Mouse (Mus musculus): ENCODE results near the gene Cfap52. TPM values are rescaled to one million over a fixed set of nuclear protein-coding genes. Genes with fewer than 3 reads are reported as not detected.

The Cfap52 gene
- polyA plus RNA-seq, 1 experiment from 2014 or later: not detected

- peak; percentile 40; the same call in 1 of the 2 replicates for ATAC-seq (replicated peaks; ENCODE audit: low FRiP score)
- no peaks in the 10 kb centered on the region; the same call in 1 of the 2 replicates for H3K4me1 ChIP-seq (replicated peaks; ENCODE audit: control insufficient read depth, insufficient read depth, low read length)
- peaks cover 33% of the 10 kb centered on the region for H3K27me3 ChIP-seq (replicated peaks; ENCODE audit: control insufficient read depth, insufficient read depth, low read length)
- H3K9me3 ChIP-seq (ENCODE audit: control insufficient read depth, low read length): no peaks in the 10 kb centered on the region
- peak within 1 kb of the TSS; percentile 3 for H3K9ac ChIP-seq (ENCODE audit: low read depth, low read length)
- H3K4me2 ChIP-seq: peak within 1 kb of the TSS; percentile 99
- H3K4me3 ChIP-seq (ENCODE audit: low read depth, low read length): peak within 1 kb of the TSS; percentile 69
- peak; percentile 42 for DNase-seq (ENCODE audit: low spot score)
- under 1% methylated on average over 67 of the region's 80 CpGs for WGBS
- no peak within 1 kb of the TSS for H3K27ac ChIP-seq (ENCODE audit: low read depth, low read length)
- H3K36me3 ChIP-seq (ENCODE audit: control insufficient read depth, insufficient read depth, low read length): no peaks in the 10 kb centered on the region
These were observed 43.4 kb downstream of the Cfap52 start, which contains the start of gene Usp43 for GRCm38 (mm10) chr11:67921827-67922754. Gene Usp43 (minus strand): TSS chr11:67922153.

DNA sequence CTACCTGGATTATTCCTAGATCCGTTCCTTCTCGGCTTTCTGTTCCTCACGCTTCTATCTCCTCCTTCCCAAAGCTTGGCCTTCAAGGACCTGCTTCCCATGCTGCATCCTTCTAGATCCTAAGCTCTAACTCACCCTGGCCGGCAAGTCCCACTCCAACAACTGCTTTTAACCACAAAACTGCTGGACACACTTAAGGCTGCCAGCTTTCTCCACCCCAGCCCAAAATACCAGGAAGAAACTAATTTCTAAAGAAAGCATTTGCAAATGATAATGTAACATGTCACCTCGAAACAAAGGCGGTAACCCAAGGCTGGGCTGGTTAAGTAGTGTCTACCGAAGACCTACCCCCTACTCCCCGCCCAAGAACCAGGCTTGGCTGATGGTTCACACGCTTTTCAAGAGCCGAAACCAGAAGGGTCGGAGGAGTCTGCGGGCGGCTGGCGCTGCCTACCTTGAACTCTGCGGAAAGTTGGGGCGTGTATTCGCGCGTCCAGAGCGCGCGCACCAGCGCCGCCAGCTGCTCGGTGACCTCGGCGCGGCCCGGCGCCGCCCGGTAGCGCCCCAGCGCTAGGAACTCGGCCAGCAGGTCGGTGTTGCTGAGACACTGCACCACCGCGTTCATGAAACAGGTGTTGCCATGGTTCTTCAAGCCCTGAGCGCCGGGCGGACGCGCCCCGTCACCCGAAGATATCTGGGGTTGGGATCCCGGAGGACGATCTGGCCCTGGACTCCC, 44.2 kb downstream of the Cfap52 start:
- Histone ChIP-seq H3K4me3 (ENCODE audit: low read depth, low read length) (peak overlapping the region; percentile 69), H3K4me1 (replicated peaks; ENCODE audit: control insufficient read depth, insufficient read depth, low read length) (no peaks in the 10 kb centered on the region; the same call in 1 of the 2 replicates), H3K27ac (ENCODE audit: low read depth, low read length) (no peak overlapping the region), H3K4me2 (peak overlapping the region; percentile 99), H3K27me3 (replicated peaks; ENCODE audit: control insufficient read depth, insufficient read depth, low read length) (peaks cover 33% of the 10 kb centered on the region), H3K9ac (ENCODE audit: low read depth, low read length) (peak overlapping the region; percentile 3; the same call in 1 of the 2 replicates), H3K36me3 (ENCODE audit: control insufficient read depth, insufficient read depth, low read length) (no peaks in the 10 kb centered on the region), H3K9me3 (ENCODE audit: control insufficient read depth, low read length) (no peaks in the 10 kb centered on the region)
- ATAC-seq (replicated peaks; ENCODE audit: low FRiP score) (no peak), DNase-seq (ENCODE audit: low spot score) (peak; percentile 49)
- WGBS: 2% methylated on average over 47 of the region's 47 CpGs

DNA sequence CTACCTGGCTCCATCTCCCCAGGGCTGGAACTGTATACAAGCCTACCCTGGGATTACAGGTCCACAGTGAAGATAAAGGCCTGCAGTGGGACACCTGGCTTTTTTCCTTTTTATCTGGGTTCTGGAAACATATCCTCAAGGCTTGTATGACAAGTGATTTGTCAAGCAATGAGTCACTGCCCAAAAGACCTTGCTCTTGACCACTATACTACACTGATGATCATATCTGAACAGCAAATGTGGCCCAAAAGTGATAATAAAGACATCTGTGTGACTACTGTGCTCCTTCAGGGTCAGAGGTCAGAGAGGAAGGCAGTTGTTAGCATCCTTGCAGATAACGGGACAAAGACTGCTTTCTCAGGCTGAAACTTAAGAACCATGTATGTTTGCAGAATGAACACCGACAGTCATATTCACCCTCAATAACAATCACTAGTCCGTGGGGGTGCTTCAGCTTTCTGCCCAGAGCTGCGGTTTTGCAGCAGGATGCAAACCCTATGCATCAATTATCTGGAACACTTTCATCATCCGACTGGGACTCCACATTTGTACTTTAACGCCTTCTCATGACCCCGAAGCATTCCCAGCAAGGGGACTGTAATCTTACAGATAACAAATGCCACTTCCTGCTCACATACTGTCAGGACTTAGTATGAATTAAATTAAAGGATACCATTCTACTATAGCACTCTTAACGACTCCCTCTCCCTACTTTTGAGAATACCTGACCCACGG, 45.1 kb downstream of the Cfap52 start:
- Histone ChIP-seq H3K4me2 (peak overlapping the region; percentile 99; the same call in 1 of the 2 replicates), H3K4me1 (replicated peaks; ENCODE audit: control insufficient read depth, insufficient read depth, low read length) (no peaks in the 10 kb centered on the region; the same call in 1 of the 2 replicates), H3K36me3 (ENCODE audit: control insufficient read depth, insufficient read depth, low read length) (no peaks in the 10 kb centered on the region), H3K9me3 (ENCODE audit: control insufficient read depth, low read length) (no peaks in the 10 kb centered on the region), H3K27me3 (replicated peaks; ENCODE audit: control insufficient read depth, insufficient read depth, low read length) (peaks cover 33% of the 10 kb centered on the region), H3K27ac (ENCODE audit: low read depth, low read length) (no peak overlapping the region), H3K4me3 (ENCODE audit: low read depth, low read length) (no peak overlapping the region), H3K9ac (ENCODE audit: low read depth, low read length) (no peak overlapping the region)
- WGBS: 32% methylated on average over 9 of the region's 9 CpGs
- no peak for DNase-seq (ENCODE audit: low spot score)
- no peak for ATAC-seq (replicated peaks; ENCODE audit: low FRiP score)

GRCm38 (mm10) chr11:67919593-67919992, 45.9 kb downstream of the Cfap52 start:
- no peaks in the 10 kb centered on the region; the same call in 1 of the 2 replicates for H3K4me1 ChIP-seq (replicated peaks; ENCODE audit: control insufficient read depth, insufficient read depth, low read length)
- no peaks in the 10 kb centered on the region for H3K36me3 ChIP-seq (ENCODE audit: control insufficient read depth, insufficient read depth, low read length)
- H3K27ac ChIP-seq (ENCODE audit: low read depth, low read length): no peak overlapping the region
- WGBS: 46% methylated on average over 5 of the region's 5 CpGs
- H3K4me2 ChIP-seq: no peak overlapping the region
- H3K9ac ChIP-seq (ENCODE audit: low read depth, low read length): no peak overlapping the region
- H3K27me3 ChIP-seq (replicated peaks; ENCODE audit: control insufficient read depth, insufficient read depth, low read length): peaks cover 33% of the 10 kb centered on the region
- ATAC-seq (replicated peaks; ENCODE audit: low FRiP score): no peak
- no peak for DNase-seq (ENCODE audit: low spot score)
- no peak overlapping the region for H3K4me3 ChIP-seq (ENCODE audit: low read depth, low read length)
- H3K9me3 ChIP-seq (ENCODE audit: control insufficient read depth, low read length): no peaks in the 10 kb centered on the region

- H3K36me3 ChIP-seq (ENCODE audit: control insufficient read depth, insufficient read depth, low read length): no peaks in the 10 kb centered on the region
- WGBS: 69% methylated on average over 3 of the region's 3 CpGs
- no peak overlapping the region for H3K27ac ChIP-seq (ENCODE audit: low read depth, low read length)
- DNase-seq (ENCODE audit: low spot score) (no peak), ATAC-seq (replicated peaks; ENCODE audit: low FRiP score) (no peak)
- H3K4me1 ChIP-seq (replicated peaks; ENCODE audit: control insufficient read depth, insufficient read depth, low read length): no peaks in the 10 kb centered on the region; the same call in 1 of the 2 replicates
- peaks cover 30% of the 10 kb centered on the region for H3K27me3 ChIP-seq (replicated peaks; ENCODE audit: control insufficient read depth, insufficient read depth, low read length)
- no peak overlapping the region for H3K4me2 ChIP-seq
- H3K9ac ChIP-seq (ENCODE audit: low read depth, low read length): no peak overlapping the region
- H3K9me3 ChIP-seq (ENCODE audit: control insufficient read depth, low read length): no peaks in the 10 kb centered on the region
- H3K4me3 ChIP-seq (ENCODE audit: low read depth, low read length): no peak overlapping the region
These were observed 48.3 kb downstream of the Cfap52 start for GRCm38 (mm10) chr11:67917126-67917525.

DNA sequence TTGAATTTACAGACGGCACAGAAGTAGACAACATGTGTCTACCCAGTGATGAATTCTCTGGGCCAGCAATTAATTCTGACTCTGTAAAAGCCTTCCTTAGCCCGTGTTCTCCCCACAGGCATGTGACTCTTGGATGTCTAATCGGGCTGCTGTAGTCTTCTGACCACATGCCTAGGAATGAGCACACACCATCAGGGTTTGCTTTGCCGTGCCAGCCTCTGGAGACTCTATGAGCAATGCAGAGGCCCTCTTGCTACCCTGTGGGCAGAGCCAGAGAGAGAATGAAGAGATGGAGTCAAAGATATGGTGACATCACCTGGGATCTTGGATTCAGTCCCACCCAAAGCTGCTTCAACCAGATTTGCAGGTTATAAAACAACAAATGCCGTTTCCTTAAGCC, 54.4 kb downstream of the Cfap52 start:
- H3K27me3 ChIP-seq (replicated peaks; ENCODE audit: control insufficient read depth, insufficient read depth, low read length): no peaks in the 10 kb centered on the region
- H3K4me3 ChIP-seq (ENCODE audit: low read depth, low read length): no peak overlapping the region
- no peaks in the 10 kb centered on the region for H3K4me1 ChIP-seq (replicated peaks; ENCODE audit: control insufficient read depth, insufficient read depth, low read length)
- ATAC-seq (replicated peaks; ENCODE audit: low FRiP score) (no peak), DNase-seq (ENCODE audit: low spot score) (no peak)
- H3K9ac ChIP-seq (ENCODE audit: low read depth, low read length): no peak overlapping the region
- no peak overlapping the region for H3K4me2 ChIP-seq
- H3K27ac ChIP-seq (ENCODE audit: low read depth, low read length): no peak overlapping the region
- no peaks in the 10 kb centered on the region for H3K36me3 ChIP-seq (ENCODE audit: control insufficient read depth, insufficient read depth, low read length)
- no peaks in the 10 kb centered on the region for H3K9me3 ChIP-seq (ENCODE audit: control insufficient read depth, low read length)
- WGBS: 82% methylated on average over 5 of the region's 5 CpGs

DNA sequence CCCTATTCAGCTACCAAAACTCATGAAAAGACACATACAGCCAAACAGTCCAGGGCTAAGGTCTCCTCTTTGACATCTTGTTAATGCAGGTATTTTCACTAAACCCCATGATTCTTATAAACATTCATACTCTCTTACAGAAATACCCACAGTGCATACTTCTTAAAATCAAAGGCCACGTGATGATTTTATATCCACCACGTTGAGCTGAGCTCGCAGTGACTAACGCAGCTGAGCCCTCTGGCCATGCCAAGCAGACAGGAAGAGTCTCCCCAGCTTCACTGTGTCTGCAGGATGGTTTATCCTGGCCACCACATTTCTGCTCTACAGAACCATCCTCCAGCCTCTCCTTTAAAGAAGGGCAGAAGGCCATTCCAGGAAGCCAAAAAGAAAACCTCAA, 61.7 kb downstream of the Cfap52 start:
- Histone ChIP-seq H3K4me3 (ENCODE audit: low read depth, low read length) (no peak overlapping the region), H3K9me3 (ENCODE audit: control insufficient read depth, low read length) (no peaks in the 10 kb centered on the region), H3K9ac (ENCODE audit: low read depth, low read length) (no peak overlapping the region), H3K4me1 (replicated peaks; ENCODE audit: control insufficient read depth, insufficient read depth, low read length) (no peaks in the 10 kb centered on the region), H3K27me3 (replicated peaks; ENCODE audit: control insufficient read depth, insufficient read depth, low read length) (no peaks in the 10 kb centered on the region), H3K27ac (ENCODE audit: low read depth, low read length) (no peak overlapping the region), H3K36me3 (ENCODE audit: control insufficient read depth, insufficient read depth, low read length) (no peaks in the 10 kb centered on the region), H3K4me2 (no peak overlapping the region)
- no peak for DNase-seq (ENCODE audit: low spot score)
- ATAC-seq (replicated peaks; ENCODE audit: low FRiP score): no peak
- 80% methylated on average over 4 of the region's 4 CpGs for WGBS

GRCm38 (mm10) chr11:67897064-67897560, 68.3 kb downstream of the Cfap52 start:
- Histone ChIP-seq H3K4me2 (no peak overlapping the region), H3K36me3 (ENCODE audit: control insufficient read depth, insufficient read depth, low read length) (no peaks in the 10 kb centered on the region), H3K27ac (ENCODE audit: low read depth, low read length) (no peak overlapping the region), H3K9ac (ENCODE audit: low read depth, low read length) (no peak overlapping the region), H3K4me1 (replicated peaks; ENCODE audit: control insufficient read depth, insufficient read depth, low read length) (no peaks in the 10 kb centered on the region), H3K27me3 (replicated peaks; ENCODE audit: control insufficient read depth, insufficient read depth, low read length) (no peaks in the 10 kb centered on the region), H3K4me3 (ENCODE audit: low read depth, low read length) (no peak overlapping the region), H3K9me3 (ENCODE audit: control insufficient read depth, low read length) (no peaks in the 10 kb centered on the region)
- WGBS: 53% methylated on average over 8 of the region's 8 CpGs
- no peak for ATAC-seq (replicated peaks; ENCODE audit: low FRiP score)
- DNase-seq (ENCODE audit: low spot score): no peak

Measured in liver, embryonic 11.5 days (tissue).